Mouse (Mus musculus) skeletal muscle tissue, postnatal 0 days (tissue): ENCODE results near the gene B230219D22Rik. TPM values are rescaled to one million over a fixed set of nuclear protein-coding genes. Genes with fewer than 3 reads are reported as not detected.

Experiments
- polyA plus RNA-seq: library from polyadenylated mRNA; unstranded; fragments of >200 nt; fragmentation: Nextera tagmentation; extraction: Ambion mirVana; gene quantifications from 2 replicates; pipeline ENCODE4 v1.2.1, GENCODE M21; 2015

The B230219D22Rik gene
- 23.8 and 26.8 TPM in 2 replicates for polyA plus RNA-seq

GRCm38 (mm10) chr13:55692535-55693242 is at the start of gene B230219D22Rik:
Gene B230219D22Rik (plus strand): TSS chr13:55693124.

GRCm38 (mm10) chr13:55714501-55715166 is 21.7 kb downstream of the B230219D22Rik start, which contains the start of gene Txndc15:
Gene Txndc15 (plus strand): TSS chr13:55714650.

GRCm38 (mm10) chr13:55727120-55727838 is 34.4 kb downstream of the B230219D22Rik start, which contains the start of gene Pcbd2:
Gene Pcbd2 (plus strand): TSS chr13:55727368.

Other genes with a start within 250 kb of the B230219D22Rik start
- gene Grk6, start 248.1 kb upstream of the B230219D22Rik start, polyA plus RNA-seq: 13.8 and 15.0 TPM in 2 replicates
- 0.16 TPM in 1 of 2 replicates, not detected in the other for gene Prr7, start 228.9 kb upstream of the B230219D22Rik start, polyA plus RNA-seq
- 83.3 and 89.8 TPM in 2 replicates for gene Dbn1, start 205.0 kb upstream of the B230219D22Rik start, polyA plus RNA-seq
- 624 and 740 TPM in 2 replicates for gene Pdlim7, start 179.4 kb upstream of the B230219D22Rik start, polyA plus RNA-seq
- 2.0 and 3.4 TPM in 2 replicates for gene Dok3, start 163.8 kb upstream of the B230219D22Rik start, polyA plus RNA-seq
- 17.1 and 18.0 TPM in 2 replicates for gene Ddx41, start 156.5 kb upstream of the B230219D22Rik start, polyA plus RNA-seq
- 13.9 and 14.0 TPM in 2 replicates for gene Fam193b, start 122.0 kb upstream of the B230219D22Rik start, polyA plus RNA-seq
- 88.9 and 110 TPM in 2 replicates for gene Tmed9, start 119.4 kb upstream of the B230219D22Rik start, polyA plus RNA-seq
- gene B4galt7, start 93.2 kb upstream of the B230219D22Rik start, polyA plus RNA-seq: 12.7 and 16.5 TPM in 2 replicates
- gene Caml, start 70.1 kb upstream of the B230219D22Rik start, polyA plus RNA-seq: 31.3 and 33.8 TPM in 2 replicates
- 13.5 and 14.6 TPM in 2 replicates for gene Ddx46, start 58.1 kb upstream of the B230219D22Rik start, polyA plus RNA-seq
- gene Txndc15, start 21.5 kb downstream of the B230219D22Rik start, polyA plus RNA-seq: 53.0 and 62.4 TPM in 2 replicates
- gene Pcbd2, start 34.2 kb downstream of the B230219D22Rik start, polyA plus RNA-seq: 31.4 and 44.4 TPM in 2 replicates
- gene Catsper3, start 91.4 kb downstream of the B230219D22Rik start, polyA plus RNA-seq: 0.13 TPM in 1 of 2 replicates, not detected in the other
- 4.2 and 4.4 TPM in 2 replicates for gene Pitx1, start 143.1 kb downstream of the B230219D22Rik start, polyA plus RNA-seq